Mouse (Mus musculus): ENCODE results near the gene Olfr675. TPM values are rescaled to one million over a fixed set of nuclear protein-coding genes. Genes with fewer than 3 reads are reported as not detected.
"Not testable (repeated sequence)": the region's sequence is repeated elsewhere in the genome, so short reads cannot be mapped to it uniquely, and the experiment has no call there.

Gene Olfr675
- total and polyA plus RNA-seq, 2 experiments from 2014 or later = not detected

DNA sequence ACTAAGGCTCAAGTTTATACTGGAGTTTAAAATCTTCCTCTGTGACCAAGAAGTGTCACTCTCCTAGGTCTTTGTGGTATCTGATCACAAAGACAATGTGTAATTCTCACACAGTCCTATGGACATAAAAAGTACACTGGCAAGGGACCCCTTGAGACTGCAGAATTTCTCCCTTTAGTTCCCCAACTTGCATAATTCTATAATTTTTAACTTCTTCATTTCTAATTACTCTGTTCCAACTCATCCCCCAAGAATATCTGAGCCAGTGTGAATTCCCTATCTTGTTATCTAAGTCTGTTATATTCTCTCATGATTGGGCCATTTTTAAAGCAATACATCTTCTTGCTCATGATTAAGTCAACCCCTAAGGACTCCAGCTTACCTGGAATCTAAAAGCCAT is 26.3 kb downstream of the Olfr675 start, which contains the start of gene Olfr672:
TSS of gene Olfr672 (minus strand) at position 101 of the 400 bp plus-strand sequence.
- no peaks in the 10 kb centered on the region for H3K27me3 ChIP-seq (ENCODE audit: control insufficient read depth, insufficient read depth, low read length)
- ATAC-seq (ENCODE audit: insufficient read depth, low read depth) (no peak), DNase-seq (ENCODE audit: low spot score) (no peak)
- 0 out of 2 replicates have a peak, but pooled peaks cover 4% of the 10 kb centered on the region for H3K9me3 ChIP-seq (replicated peaks; ENCODE audit: control insufficient read depth, low read length)
- H3K36me3 ChIP-seq (replicated peaks; ENCODE audit: control insufficient read depth, insufficient read depth, low read length) = no peaks in the 10 kb centered on the region
- H3K4me1 ChIP-seq (ENCODE audit: control insufficient read depth, insufficient read depth) = no peaks in the 10 kb centered on the region
- H3K4me3 ChIP-seq (ENCODE audit: low read depth, low read length) = no peak within 1 kb of the TSS
- TF ChIP-seq EP300 (IDR thresholded peaks at IDR 0.05; ENCODE audit: low read depth) = no peak
- TF ChIP-seq CTCF (IDR thresholded peaks at IDR 0.05; ENCODE audit: low read depth) = no peak
- no peak within 1 kb of the TSS for H3K27ac ChIP-seq (ENCODE audit: low read depth)
- H3K4me2 ChIP-seq (ENCODE audit: low read depth, low read length) = no peak within 1 kb of the TSS
- no peak within 1 kb of the TSS for H3K9ac ChIP-seq (replicated peaks; ENCODE audit: low read depth, low read length)

DNA sequence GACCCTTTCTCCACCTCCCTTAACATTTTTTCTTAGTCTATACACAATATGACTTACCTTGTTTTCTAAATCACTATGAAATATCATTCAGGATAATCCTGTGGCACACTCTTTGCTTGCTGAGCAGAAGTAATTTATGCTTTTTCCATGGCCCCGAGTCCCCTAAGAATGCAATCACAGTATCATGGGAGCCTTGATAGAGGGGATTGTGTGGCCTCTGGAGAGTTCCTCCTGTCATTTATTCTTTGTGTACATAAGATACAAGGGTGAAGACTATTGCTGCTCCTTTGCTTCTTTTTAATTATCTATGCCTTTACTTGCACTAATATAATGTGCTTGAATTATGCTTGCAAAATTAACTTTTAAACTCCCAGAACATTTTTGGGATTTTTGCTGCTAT is 49.2 kb downstream of the Olfr675 start, which contains the start of gene Olfr671:
TSS of gene Olfr671 (minus strand) at position 101 of the 400 bp plus-strand sequence.
- H3K27me3 ChIP-seq (ENCODE audit: control insufficient read depth, insufficient read depth, low read length) = no peaks in the 10 kb centered on the region
- ATAC-seq (ENCODE audit: insufficient read depth, low read depth) = no peak
- TF ChIP-seq CTCF (IDR thresholded peaks at IDR 0.05; ENCODE audit: low read depth) (no peak), EP300 (IDR thresholded peaks at IDR 0.05; ENCODE audit: low read depth) (no peak)

DNA sequence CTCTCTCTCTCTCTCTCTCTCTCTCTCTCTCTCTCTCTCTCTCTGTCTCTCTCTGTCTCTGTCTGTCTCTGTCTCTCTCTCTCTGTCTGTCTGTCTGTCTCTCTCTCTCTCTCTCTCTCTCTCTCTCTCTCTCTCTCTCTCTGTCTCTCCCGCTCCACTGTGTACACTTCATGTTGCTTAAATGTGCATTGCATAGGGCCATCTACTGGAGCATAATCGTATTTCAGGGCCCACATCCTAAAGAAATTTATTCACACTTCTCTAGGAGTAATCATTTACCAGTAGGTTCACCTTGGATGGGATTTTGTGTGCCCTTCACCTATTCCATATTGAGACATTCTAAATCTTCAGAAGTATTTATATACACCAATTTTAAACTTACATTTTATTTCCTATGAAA is 55.8 kb downstream of the Olfr675 start:
- not testable (repeated sequence) for H3K4me1 ChIP-seq (ENCODE audit: control insufficient read depth, insufficient read depth); ATAC-seq (ENCODE audit: insufficient read depth, low read depth); H3K4me3 ChIP-seq (ENCODE audit: low read depth, low read length); H3K27ac ChIP-seq (ENCODE audit: low read depth); H3K9ac ChIP-seq (replicated peaks; ENCODE audit: low read depth, low read length); DNase-seq (ENCODE audit: low spot score); H3K9me3 ChIP-seq (replicated peaks; ENCODE audit: control insufficient read depth, low read length); H3K27me3 ChIP-seq (ENCODE audit: control insufficient read depth, insufficient read depth, low read length); H3K36me3 ChIP-seq (replicated peaks; ENCODE audit: control insufficient read depth, insufficient read depth, low read length); H3K4me2 ChIP-seq (ENCODE audit: low read depth, low read length)
- WGBS = 56% methylated on average over 2 of the region's 2 CpGs

More for the DNA sequence above, 49.2 kb downstream of the Olfr675 start, which contains the start of gene Olfr671:
- 56% methylated on average over 1 of the region's 1 CpGs for WGBS
- Histone ChIP-seq H3K4me1 (ENCODE audit: control insufficient read depth, insufficient read depth) (no peaks in the 10 kb centered on the region), H3K27ac (ENCODE audit: low read depth) (no peak within 1 kb of the TSS), H3K36me3 (replicated peaks; ENCODE audit: control insufficient read depth, insufficient read depth, low read length) (no peaks in the 10 kb centered on the region), H3K9ac (replicated peaks; ENCODE audit: low read depth, low read length) (no peak within 1 kb of the TSS), H3K4me3 (ENCODE audit: low read depth, low read length) (no peak within 1 kb of the TSS), H3K9me3 (replicated peaks; ENCODE audit: control insufficient read depth, low read length) (no peaks in the 10 kb centered on the region), H3K4me2 (ENCODE audit: low read depth, low read length) (no peak within 1 kb of the TSS)
- no peak for DNase-seq (ENCODE audit: low spot score)

Other genes starting within 250 kb of the Olfr675 start
- gene Usp17lb, start 185.9 kb downstream of the Olfr675 start, total RNA-seq (2014; rRNA removed; ENCODE audit: low replicate concordance) = not detected in 2 replicates
- gene Usp17lb, start 185.9 kb downstream of the Olfr675 start, polyA plus RNA-seq (2015; fragmentation: Nextera tagmentation; extraction: Ambion mirVana) = not detected in 2 replicates
- not detected in 2 replicates for gene Usp17la, start 171.5 kb downstream of the Olfr675 start, total RNA-seq (2014; rRNA removed; ENCODE audit: low replicate concordance)
- gene Usp17la, start 171.5 kb downstream of the Olfr675 start, polyA plus RNA-seq (2015; fragmentation: Nextera tagmentation; extraction: Ambion mirVana) = not detected in 2 replicates
- not detected in 2 replicates for gene Olfr665, start 150.4 kb downstream of the Olfr675 start, total RNA-seq (2014; rRNA removed; ENCODE audit: low replicate concordance)
- not detected in 2 replicates for gene Olfr665, start 150.4 kb downstream of the Olfr675 start, polyA plus RNA-seq (2015; fragmentation: Nextera tagmentation; extraction: Ambion mirVana)
- gene Olfr666, start 132.5 kb downstream of the Olfr675 start, total RNA-seq (2014; rRNA removed; ENCODE audit: low replicate concordance) = not detected in 2 replicates
- not detected in 2 replicates for gene Olfr666, start 132.5 kb downstream of the Olfr675 start, polyA plus RNA-seq (2015; fragmentation: Nextera tagmentation; extraction: Ambion mirVana)
- not detected in 2 replicates for gene Olfr667, start 107.0 kb downstream of the Olfr675 start, total RNA-seq (2014; rRNA removed; ENCODE audit: low replicate concordance)
- not detected in 2 replicates for gene Olfr667, start 107.0 kb downstream of the Olfr675 start, polyA plus RNA-seq (2015; fragmentation: Nextera tagmentation; extraction: Ambion mirVana)
- not detected in 2 replicates for gene Olfr668, start 100.4 kb downstream of the Olfr675 start, total RNA-seq (2014; rRNA removed; ENCODE audit: low replicate concordance)
- gene Olfr668, start 100.4 kb downstream of the Olfr675 start, polyA plus RNA-seq (2015; fragmentation: Nextera tagmentation; extraction: Ambion mirVana) = not detected in 2 replicates
- not detected in 2 replicates for gene Olfr669, start 94.2 kb downstream of the Olfr675 start, total RNA-seq (2014; rRNA removed; ENCODE audit: low replicate concordance)
- not detected in 2 replicates for gene Olfr669, start 94.2 kb downstream of the Olfr675 start, polyA plus RNA-seq (2015; fragmentation: Nextera tagmentation; extraction: Ambion mirVana)
- not detected in 2 replicates for gene Olfr670, start 65.8 kb downstream of the Olfr675 start, total RNA-seq (2014; rRNA removed; ENCODE audit: low replicate concordance)
- not detected in 2 replicates for gene Olfr670, start 65.8 kb downstream of the Olfr675 start, polyA plus RNA-seq (2015; fragmentation: Nextera tagmentation; extraction: Ambion mirVana)
- not detected in 2 replicates for gene Olfr671, start 49.3 kb downstream of the Olfr675 start, total RNA-seq (2014; rRNA removed; ENCODE audit: low replicate concordance)
- gene Olfr671, start 49.3 kb downstream of the Olfr675 start, polyA plus RNA-seq (2015; fragmentation: Nextera tagmentation; extraction: Ambion mirVana) = not detected in 2 replicates
- not detected in 2 replicates for gene Olfr672, start 26.4 kb downstream of the Olfr675 start, total RNA-seq (2014; rRNA removed; ENCODE audit: low replicate concordance)
- not detected in 2 replicates for gene Olfr672, start 26.4 kb downstream of the Olfr675 start, polyA plus RNA-seq (2015; fragmentation: Nextera tagmentation; extraction: Ambion mirVana)
- gene Olfr676, start 4.2 kb upstream of the Olfr675 start, total RNA-seq (2014; rRNA removed; ENCODE audit: low replicate concordance) = not detected in 2 replicates
- not detected in 2 replicates for gene Olfr676, start 4.2 kb upstream of the Olfr675 start, polyA plus RNA-seq (2015; fragmentation: Nextera tagmentation; extraction: Ambion mirVana)
- gene Olfr677, start 22.9 kb upstream of the Olfr675 start, total RNA-seq (2014; rRNA removed; ENCODE audit: low replicate concordance) = not detected in 2 replicates
- not detected in 2 replicates for gene Olfr677, start 22.9 kb upstream of the Olfr675 start, polyA plus RNA-seq (2015; fragmentation: Nextera tagmentation; extraction: Ambion mirVana)
- gene Olfr678, start 36.0 kb upstream of the Olfr675 start, total RNA-seq (2014; rRNA removed; ENCODE audit: low replicate concordance) = not detected in 2 replicates
- gene Olfr678, start 36.0 kb upstream of the Olfr675 start, polyA plus RNA-seq (2015; fragmentation: Nextera tagmentation; extraction: Ambion mirVana) = not detected in 2 replicates
- gene Olfr679, start 52.7 kb upstream of the Olfr675 start, total RNA-seq (2014; rRNA removed; ENCODE audit: low replicate concordance) = not detected in 2 replicates
- not detected in 2 replicates for gene Olfr679, start 52.7 kb upstream of the Olfr675 start, polyA plus RNA-seq (2015; fragmentation: Nextera tagmentation; extraction: Ambion mirVana)
- gene Olfr680-ps1, start 64.4 kb upstream of the Olfr675 start, total RNA-seq (2014; rRNA removed; ENCODE audit: low replicate concordance) = not detected in 2 replicates
- not detected in 2 replicates for gene Olfr680-ps1, start 64.4 kb upstream of the Olfr675 start, polyA plus RNA-seq (2015; fragmentation: Nextera tagmentation; extraction: Ambion mirVana)
- not detected in 2 replicates for gene Olfr681, start 88.4 kb upstream of the Olfr675 start, total RNA-seq (2014; rRNA removed; ENCODE audit: low replicate concordance)
- not detected in 2 replicates for gene Olfr681, start 88.4 kb upstream of the Olfr675 start, polyA plus RNA-seq (2015; fragmentation: Nextera tagmentation; extraction: Ambion mirVana)
- not detected in 2 replicates for gene Olfr683, start 118.6 kb upstream of the Olfr675 start, total RNA-seq (2014; rRNA removed; ENCODE audit: low replicate concordance)
- gene Olfr683, start 118.6 kb upstream of the Olfr675 start, polyA plus RNA-seq (2015; fragmentation: Nextera tagmentation; extraction: Ambion mirVana) = not detected in 2 replicates
- not detected in 2 replicates for gene Olfr684, start 135.2 kb upstream of the Olfr675 start, total RNA-seq (2014; rRNA removed; ENCODE audit: low replicate concordance)
- not detected in 2 replicates for gene Olfr684, start 135.2 kb upstream of the Olfr675 start, polyA plus RNA-seq (2015; fragmentation: Nextera tagmentation; extraction: Ambion mirVana)
- gene Olfr685, start 157.6 kb upstream of the Olfr675 start, total RNA-seq (2014; rRNA removed; ENCODE audit: low replicate concordance) = not detected in 2 replicates
- gene Olfr685, start 157.6 kb upstream of the Olfr675 start, polyA plus RNA-seq (2015; fragmentation: Nextera tagmentation; extraction: Ambion mirVana) = not detected in 2 replicates
- gene Olfr686, start 179.0 kb upstream of the Olfr675 start, total RNA-seq (2014; rRNA removed; ENCODE audit: low replicate concordance) = not detected in 2 replicates
- not detected in 2 replicates for gene Olfr686, start 179.0 kb upstream of the Olfr675 start, polyA plus RNA-seq (2015; fragmentation: Nextera tagmentation; extraction: Ambion mirVana)

All from heart, postnatal 0 days (tissue).